Mouse (Mus musculus): ENCODE measurements around the gene Cobll1.

Cobll1 gene

GRCm38 (mm10) chr2:65196994-65197393 lies 42.2 kb downstream of the Cobll1 start:
- no peak for DNase-seq (ENCODE audit: low spot score)

GRCm38 (mm10) chr2:65195233-65196010 lies 43.8 kb downstream of the Cobll1 start:
- no peak for DNase-seq (ENCODE audit: low spot score)

GRCm38 (mm10) chr2:65193091-65193795 lies 46.0 kb downstream of the Cobll1 start:
- no peak for DNase-seq (ENCODE audit: low spot score)

GRCm38 (mm10) chr2:65191398-65191797 lies 47.8 kb downstream of the Cobll1 start:
- DNase-seq (ENCODE audit: low spot score), result no peak

GRCm38 (mm10) chr2:65189346-65189745 lies 49.9 kb downstream of the Cobll1 start:
- DNase-seq (ENCODE audit: low spot score), result no peak

GRCm38 (mm10) chr2:65188585-65188984 lies 50.6 kb downstream of the Cobll1 start:
- DNase-seq (ENCODE audit: low spot score), result no peak

GRCm38 (mm10) chr2:65187652-65188051 lies 51.6 kb downstream of the Cobll1 start:
- DNase-seq (ENCODE audit: low spot score), result no peak

- DNase-seq (ENCODE audit: low spot score), result no peak
Measured at GRCm38 (mm10) chr2:65187164-65187563, 52.0 kb downstream of the Cobll1 start.

GRCm38 (mm10) chr2:65182747-65183146 lies 56.5 kb downstream of the Cobll1 start:
- DNase-seq (ENCODE audit: low spot score), result no peak

GRCm38 (mm10) chr2:65181736-65182135 lies 57.5 kb downstream of the Cobll1 start:
- no peak for DNase-seq (ENCODE audit: low spot score)

GRCm38 (mm10) chr2:65181066-65181716 lies 58.0 kb downstream of the Cobll1 start:
- no peak for DNase-seq (ENCODE audit: low spot score)

- DNase-seq (ENCODE audit: low spot score), result no peak
Measured at GRCm38 (mm10) chr2:65175645-65176044, 63.6 kb downstream of the Cobll1 start.

GRCm38 (mm10) chr2:65172071-65172470 lies 67.1 kb downstream of the Cobll1 start:
- DNase-seq (ENCODE audit: low spot score), result no peak

GRCm38 (mm10) chr2:65171516-65171915 lies 67.7 kb downstream of the Cobll1 start:
- DNase-seq (ENCODE audit: low spot score), result no peak

- no peak for DNase-seq (ENCODE audit: low spot score)
Measured at GRCm38 (mm10) chr2:65170693-65171456, 68.3 kb downstream of the Cobll1 start.

GRCm38 (mm10) chr2:65170256-65170655 lies 68.9 kb downstream of the Cobll1 start:
- no peak for DNase-seq (ENCODE audit: low spot score)

GRCm38 (mm10) chr2:65163990-65164389 lies 75.2 kb downstream of the Cobll1 start:
- DNase-seq (ENCODE audit: low spot score), result no peak

- no peak for DNase-seq (ENCODE audit: low spot score)
Measured at GRCm38 (mm10) chr2:65162625-65163024, 76.6 kb downstream of the Cobll1 start.

- no peak for DNase-seq (ENCODE audit: low spot score)
Measured at GRCm38 (mm10) chr2:65161715-65162114, 77.5 kb downstream of the Cobll1 start.

GRCm38 (mm10) chr2:65157981-65158651 lies 81.1 kb downstream of the Cobll1 start:
- no peak for DNase-seq (ENCODE audit: low spot score)

- DNase-seq (ENCODE audit: low spot score), result no peak
Measured at GRCm38 (mm10) chr2:65157325-65157724, 81.9 kb downstream of the Cobll1 start.

GRCm38 (mm10) chr2:65148928-65149327 lies 90.3 kb downstream of the Cobll1 start:
- DNase-seq (ENCODE audit: low spot score), result no peak
